Mouse (Mus musculus) midbrain, embryonic 11.5 days (tissue): ENCODE measurements at regions not wholly inside any gene's neighbourhood (a gene's known extent, or its start where the extent isn't known, plus 50 kb on each side); places are given as distances from the start of the nearest gene placed in this dataset.
A peak's percentile ranks its signal among the peaks of the same experiment; 100 is the strongest.

ENCODE experiments used
- ATAC-seq: fragments of 200-750 bp; cut with Nextera tagmentation; 2 replicates; pipeline ENCODE4 v1.8.0; 2017; ENCODE audit warnings: moderate TSS enrichment, moderate library complexity; ENCODE audit not compliant: low FRiP score
- DNase-seq: peaks from one replicate; pipeline ENCODE4 v3.0.0; 2015; ENCODE audit warnings: low spot score; ENCODE audit errors: missing footprints
- H3K27ac ChIP-seq: fragments of 300-500 bp; sonication (generic); 2 replicates; pipeline ENCODE4 v1.5.1; 2014; ENCODE audit warnings: low read depth, low read length
- H3K27me3 ChIP-seq: fragments of 300-500 bp; sonication (generic); 2 replicates; pipeline ENCODE4 v1.6.1; 2014; ENCODE audit warnings: mild to moderate bottlenecking, low read length, moderate library complexity, mixed read lengths; ENCODE audit not compliant: control insufficient read depth, insufficient read depth
- H3K36me3 ChIP-seq: fragments of 300-500 bp; sonication (generic); 2 replicates; pipeline ENCODE4 v1.6.1; 2014; ENCODE audit warnings: mild to moderate bottlenecking, low read length, moderate library complexity, mixed read lengths; ENCODE audit not compliant: control insufficient read depth, insufficient read depth
- H3K4me1 ChIP-seq: fragments of 300-500 bp; sonication (generic); 2 replicates; pipeline ENCODE4 v1.6.1; 2014; ENCODE audit warnings: low read length; ENCODE audit not compliant: control insufficient read depth, insufficient read depth
- H3K4me2 ChIP-seq: fragments of 300-500 bp; sonication (generic); 2 replicates; pipeline ENCODE4 v1.6.1; 2014; ENCODE audit warnings: mild to moderate bottlenecking, moderate library complexity
- H3K4me3 ChIP-seq: fragments of 300-500 bp; sonication (generic); 2 replicates; pipeline ENCODE4 v1.5.1; 2014; ENCODE audit warnings: low read depth, low read length
- H3K9ac ChIP-seq: fragments of 300-500 bp; sonication (generic); 2 replicates; pipeline ENCODE4 v1.6.1; 2014; ENCODE audit warnings: low read length
- H3K9me3 ChIP-seq: fragments of 300-500 bp; sonication (generic); 2 replicates; pipeline ENCODE4 v1.6.1; 2016; ENCODE audit warnings: low read length; ENCODE audit not compliant: control insufficient read depth
- WGBS: fragments of 180-500 bp; shearing (Covaris S2); extraction: QIAGEN DNeasy Blood & Tissue Kit; methylation state at CpG from one replicate; pipeline ENCODE4 v1.1.7; 2014; 5-methylcytosine and 5-hydroxymethylcytosine counted together

DNA sequence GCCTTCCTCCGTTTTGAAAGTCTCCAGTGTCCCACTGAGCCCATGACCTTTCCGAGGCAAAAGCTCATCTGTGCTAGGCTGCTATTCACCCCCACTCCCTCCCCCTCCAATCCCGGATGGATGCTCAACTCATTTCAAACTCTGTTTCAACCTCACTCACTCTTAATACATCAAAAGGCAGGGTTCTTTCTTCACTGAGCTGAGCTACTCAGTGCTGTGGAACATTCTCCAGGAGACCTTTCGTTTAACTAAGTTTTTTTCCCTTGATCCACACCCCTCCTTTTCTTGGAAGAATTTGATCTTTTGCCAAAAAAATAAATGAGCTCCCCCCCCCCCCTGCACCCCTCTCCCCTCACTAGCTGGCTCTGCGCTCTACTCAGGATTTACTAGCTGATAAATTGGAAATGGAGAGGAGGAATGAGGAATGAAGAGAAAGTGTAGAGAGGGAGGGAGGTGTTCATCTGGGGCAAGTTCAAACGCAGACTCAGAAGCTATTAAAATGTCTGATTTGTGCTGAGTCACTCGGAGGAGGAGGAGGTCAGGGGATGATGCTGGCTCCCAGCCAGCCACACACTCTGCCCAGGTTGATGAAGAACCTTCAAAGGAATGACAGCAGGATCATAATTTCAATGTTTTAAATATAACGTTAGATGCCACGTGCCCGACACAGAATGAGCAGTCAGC is 491.5 kb upstream of the Tnp1 start:
- no peak for DNase-seq
- no peak overlapping the region for H3K27ac ChIP-seq

DNA sequence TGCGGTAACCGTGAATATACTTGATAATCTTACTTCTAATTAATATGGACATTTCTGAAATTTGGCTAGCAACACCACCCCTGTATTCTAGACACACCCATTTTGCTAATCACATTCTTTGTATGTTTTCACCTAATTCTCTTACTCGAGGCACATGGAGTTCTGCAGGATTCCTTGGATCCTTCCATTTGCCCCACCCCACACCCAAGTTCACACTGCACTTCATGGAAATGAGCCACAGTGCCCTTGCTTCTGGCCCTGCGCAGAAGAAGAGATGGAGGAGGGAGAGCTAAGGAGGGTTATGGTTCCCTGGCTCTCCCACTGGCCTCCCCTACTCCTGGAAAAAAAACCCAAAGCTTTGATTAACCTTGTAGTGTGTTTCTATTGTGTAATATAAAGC is 487.9 kb upstream of the Tnp1 start:
- Histone ChIP-seq H3K9ac (no peak overlapping the region), H3K4me1 (no peaks in the 10 kb centered on the region), H3K27me3 (no peaks in the 10 kb centered on the region), H3K27ac (no peak overlapping the region), H3K4me3 (no peak overlapping the region), H3K4me2 (no peak overlapping the region), H3K9me3 (no peaks in the 10 kb centered on the region), H3K36me3 (no peaks in the 10 kb centered on the region)
- ATAC-seq (no peak), DNase-seq (no peak)
- WGBS, result 87% methylated on average over 4 of the region's 4 CpGs

More for the DNA sequence above, 491.5 kb upstream of the Tnp1 start:
- Histone ChIP-seq H3K4me1 (no peaks in the 10 kb centered on the region), H3K9me3 (no peaks in the 10 kb centered on the region), H3K4me2 (no peak overlapping the region), H3K36me3 (no peaks in the 10 kb centered on the region), H3K9ac (no peak overlapping the region), H3K27me3 (no peaks in the 10 kb centered on the region), H3K4me3 (no peak overlapping the region)
- no peak for ATAC-seq
- 72% methylated on average over 10 of the region's 10 CpGs for WGBS

DNA sequence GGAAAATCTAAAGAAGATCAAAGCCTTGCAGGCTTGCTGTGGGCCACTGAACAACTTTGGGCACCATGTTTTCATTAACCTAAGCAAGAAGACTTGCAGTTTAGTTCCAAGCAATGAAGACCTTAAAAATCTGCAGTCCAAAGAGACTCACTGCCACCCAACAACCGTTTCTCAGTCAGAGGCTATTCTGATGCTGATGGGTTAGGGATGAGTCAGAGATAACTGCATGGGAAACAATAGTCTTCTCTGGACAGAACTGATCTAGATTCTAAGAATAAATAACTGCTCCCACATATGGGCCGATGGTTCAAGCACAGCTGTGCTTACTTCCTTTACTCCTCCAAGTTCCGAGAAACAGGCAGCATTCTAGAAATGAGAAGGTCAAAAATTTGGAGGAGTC is 485.0 kb upstream of the Tnp1 start:
- no peak overlapping the region for H3K4me3 ChIP-seq
- no peaks in the 10 kb centered on the region for H3K4me1 ChIP-seq
- no peaks in the 10 kb centered on the region for H3K27me3 ChIP-seq
- H3K9me3 ChIP-seq, result no peaks in the 10 kb centered on the region
- no peak for DNase-seq
- no peak overlapping the region for H3K27ac ChIP-seq
- WGBS, result 54% methylated on average over 3 of the region's 3 CpGs
- H3K4me2 ChIP-seq, result no peak overlapping the region
- no peak overlapping the region for H3K9ac ChIP-seq
- ATAC-seq, result no peak
- no peaks in the 10 kb centered on the region for H3K36me3 ChIP-seq

DNA sequence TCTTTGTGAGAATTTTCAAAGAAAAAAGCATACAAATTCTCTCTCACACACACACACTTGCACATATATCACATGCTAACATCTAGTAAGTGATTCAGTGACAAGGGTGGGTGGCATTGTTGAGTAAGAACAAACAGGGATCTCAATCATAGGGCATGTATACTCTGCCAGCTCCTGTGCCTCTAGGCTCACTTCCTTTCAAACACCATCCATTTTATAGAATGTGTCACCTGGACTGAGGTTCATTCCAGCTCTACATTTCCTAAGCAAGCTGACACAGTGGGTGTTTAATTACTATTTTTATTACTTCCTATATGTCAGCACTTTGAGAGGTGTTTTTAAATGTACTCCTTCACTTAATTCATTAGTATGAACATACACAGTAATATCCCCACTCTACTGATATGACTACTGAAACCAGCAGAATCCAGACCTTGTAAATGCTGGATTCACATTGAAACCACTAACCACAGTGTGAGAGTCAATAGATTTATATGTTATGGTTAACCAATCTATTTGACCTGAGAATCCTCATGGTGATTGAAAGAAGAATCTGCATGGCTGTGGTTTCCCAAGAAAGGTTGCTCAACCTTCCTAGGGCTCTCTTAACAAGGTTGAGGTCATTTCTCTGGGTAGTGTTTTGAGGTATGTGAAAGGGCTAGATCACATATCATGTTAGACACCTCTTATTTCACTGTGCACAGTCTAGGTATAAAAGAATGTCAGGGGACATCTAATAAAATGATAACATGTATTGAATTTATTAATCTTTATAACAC is 480.5 kb upstream of the Tnp1 start:
- no peak overlapping the region for H3K4me3 ChIP-seq
- ATAC-seq, result no peak
- H3K27ac ChIP-seq, result no peak overlapping the region
- no peaks in the 10 kb centered on the region for H3K4me1 ChIP-seq
- DNase-seq, result no peak
- no peaks in the 10 kb centered on the region for H3K27me3 ChIP-seq
- H3K9ac ChIP-seq, result no peak overlapping the region
- no peaks in the 10 kb centered on the region for H3K36me3 ChIP-seq
- H3K4me2 ChIP-seq, result no peak overlapping the region
- no peaks in the 10 kb centered on the region for H3K9me3 ChIP-seq

DNA sequence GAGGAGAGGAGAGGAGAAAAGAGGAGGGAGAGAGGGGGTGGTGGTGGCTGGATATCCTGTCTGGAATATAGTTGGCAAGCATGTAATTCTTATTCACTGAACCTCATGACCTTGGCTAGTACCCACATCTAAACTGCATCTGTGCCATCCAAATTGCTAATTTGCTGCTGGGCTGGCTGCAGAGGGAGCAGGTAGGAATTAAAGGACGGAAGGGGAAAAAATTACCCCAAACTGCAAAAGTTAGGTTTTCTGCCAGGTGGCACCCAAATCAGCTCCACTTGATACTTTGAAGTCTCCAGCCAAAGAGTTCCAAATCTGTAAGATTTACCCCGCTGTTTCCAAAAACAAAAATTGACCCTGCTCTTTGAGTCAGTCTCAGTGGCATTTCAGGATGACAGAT is 466.2 kb upstream of the Tnp1 start:
- Histone ChIP-seq H3K4me1 (no peaks in the 10 kb centered on the region), H3K27me3 (no peaks in the 10 kb centered on the region), H3K36me3 (no peaks in the 10 kb centered on the region), H3K9me3 (no peaks in the 10 kb centered on the region), H3K4me2 (no peak overlapping the region), H3K27ac (no peak overlapping the region), H3K4me3 (no peak overlapping the region), H3K9ac (no peak overlapping the region)
- DNase-seq (no peak), ATAC-seq (no peak)
- 93% methylated on average over 2 of the region's 2 CpGs for WGBS

DNA sequence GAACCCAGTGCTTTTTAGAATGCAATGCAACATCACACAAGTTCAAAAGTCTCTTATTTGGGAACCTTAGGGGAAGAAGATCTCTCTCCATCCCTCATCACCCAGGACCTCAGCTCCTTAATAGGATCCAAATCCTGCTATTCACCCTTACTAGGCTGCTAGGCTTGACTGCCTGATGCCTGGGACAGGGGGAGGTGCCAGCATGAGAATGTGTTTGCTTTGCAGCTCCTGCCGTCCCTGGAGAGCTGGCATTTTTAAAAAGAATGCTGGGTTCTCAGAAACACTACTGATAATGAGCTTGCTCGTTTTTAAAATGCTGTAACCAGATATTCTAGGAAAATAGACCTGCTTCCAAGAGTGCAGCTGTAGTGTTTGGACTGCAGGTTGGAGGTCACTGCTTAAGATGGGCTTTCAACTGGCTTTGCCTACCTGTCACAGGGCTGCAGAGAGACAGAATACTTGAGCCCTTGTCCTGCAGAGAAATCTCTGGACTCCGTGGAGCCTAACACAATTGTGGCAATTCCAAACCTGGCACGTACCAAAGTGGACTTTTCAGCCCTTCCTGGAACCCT is 463.7 kb upstream of the Tnp1 start:
- no peak overlapping the region for H3K9ac ChIP-seq
- H3K4me2 ChIP-seq, result no peak overlapping the region
- DNase-seq (no peak), ATAC-seq (no peak)
- no peaks in the 10 kb centered on the region for H3K36me3 ChIP-seq
- H3K4me3 ChIP-seq, result no peak overlapping the region
- H3K27ac ChIP-seq, result no peak overlapping the region
- no peaks in the 10 kb centered on the region for H3K9me3 ChIP-seq
- H3K4me1 ChIP-seq, result no peaks in the 10 kb centered on the region
- H3K27me3 ChIP-seq, result no peaks in the 10 kb centered on the region
- WGBS, result 50% methylated on average over 4 of the region's 4 CpGs

DNA sequence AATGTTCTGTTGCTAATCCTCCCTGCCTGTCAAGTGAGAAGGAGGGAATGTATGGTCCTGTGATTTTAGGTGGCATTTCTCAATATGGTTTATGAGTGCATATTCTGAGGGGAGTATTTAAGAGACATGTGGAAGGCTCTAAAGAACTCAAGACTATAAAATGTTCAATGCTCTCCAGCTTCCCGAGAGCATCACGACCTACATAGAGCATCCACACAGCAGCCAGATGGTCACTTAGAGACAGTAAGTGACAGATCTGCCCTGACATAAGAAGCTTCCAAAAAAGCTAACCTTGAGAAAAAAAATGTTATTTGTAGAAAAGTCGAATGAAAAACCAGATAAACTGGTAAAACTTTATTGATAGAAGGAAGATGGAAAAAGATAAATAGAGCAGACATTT is 444.9 kb upstream of the Tnp1 start:
- no peak overlapping the region for H3K27ac ChIP-seq
- H3K9me3 ChIP-seq, result no peaks in the 10 kb centered on the region
- DNase-seq (no peak), ATAC-seq (no peak)
- H3K4me3 ChIP-seq, result no peak overlapping the region
- no peak overlapping the region for H3K4me2 ChIP-seq
- no peak overlapping the region for H3K9ac ChIP-seq
- no peaks in the 10 kb centered on the region for H3K36me3 ChIP-seq
- no peaks in the 10 kb centered on the region for H3K27me3 ChIP-seq
- WGBS, result 72% methylated on average over 3 of the region's 3 CpGs
- peaks cover 5% of the 10 kb centered on the region; the same call in 1 of the 2 replicates for H3K4me1 ChIP-seq

DNA sequence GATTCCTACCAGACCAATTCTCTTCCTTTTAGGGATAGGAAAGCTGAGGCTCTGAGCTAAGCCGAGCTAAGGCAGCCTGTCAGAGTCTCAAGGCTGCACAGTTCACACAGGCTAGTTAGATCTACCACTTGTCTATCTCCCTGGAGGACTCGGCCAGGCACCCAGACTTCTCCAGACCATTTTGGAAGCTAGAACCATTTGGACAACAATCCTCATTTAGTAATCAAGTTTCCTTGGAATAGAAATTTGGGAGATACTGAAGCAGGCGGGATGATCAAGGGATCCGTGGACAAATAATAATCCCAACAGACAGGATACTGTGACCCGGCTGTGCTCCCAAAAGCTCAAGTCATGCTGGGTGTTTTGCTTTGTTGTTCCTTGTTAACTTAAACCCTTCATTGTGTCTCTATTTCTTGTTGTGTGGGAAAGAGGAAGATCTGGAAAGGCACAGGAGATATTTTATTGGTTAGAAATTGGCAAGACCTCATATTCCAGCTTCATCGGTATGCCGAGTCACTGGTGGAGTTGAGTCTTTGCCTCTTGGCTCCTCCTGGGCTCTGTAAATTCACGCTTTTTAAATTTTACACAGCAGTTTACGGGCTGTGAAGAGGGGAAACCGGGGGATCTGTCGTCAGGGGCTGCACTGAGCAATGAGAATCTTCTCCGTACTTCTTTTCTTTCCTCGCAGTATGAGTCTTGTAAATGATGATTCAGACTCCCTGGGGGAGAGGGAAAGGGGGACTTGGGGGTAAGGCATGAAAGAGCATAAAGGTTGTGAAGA is 444.2 kb upstream of the Tnp1 start:
- Histone ChIP-seq H3K27me3 (no peaks in the 10 kb centered on the region), H3K9ac (no peak overlapping the region), H3K4me3 (no peak overlapping the region), H3K4me2 (no peak overlapping the region), H3K36me3 (no peaks in the 10 kb centered on the region), H3K27ac (no peak overlapping the region), H3K9me3 (no peaks in the 10 kb centered on the region), H3K4me1 (peaks cover 5% of the 10 kb centered on the region; the same call in 1 of the 2 replicates)
- DNase-seq (peak; percentile 88), ATAC-seq (no peak)
- WGBS, result 37% methylated on average over 13 of the region's 13 CpGs

DNA sequence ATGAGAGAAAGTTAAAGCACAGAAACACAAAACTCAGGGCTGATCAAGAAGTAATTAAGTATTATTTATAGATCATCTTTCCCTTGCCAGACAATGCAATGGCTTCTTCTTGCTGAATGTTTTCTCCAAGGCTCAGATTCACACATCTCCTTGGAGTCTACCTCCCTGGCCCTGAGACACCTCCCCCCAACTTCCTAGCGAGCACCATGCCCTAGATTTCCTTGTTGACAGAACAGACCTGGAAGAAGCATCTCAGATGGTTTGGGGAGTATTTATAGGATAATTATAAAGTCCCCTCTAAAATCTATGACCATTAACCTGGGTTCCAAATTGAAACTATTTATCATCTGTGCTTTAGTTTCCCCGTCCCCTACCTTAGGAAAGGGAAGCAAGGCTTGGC is 441.6 kb upstream of the Tnp1 start:
- H3K4me2 ChIP-seq, result no peak overlapping the region
- no peaks in the 10 kb centered on the region for H3K27me3 ChIP-seq
- H3K9ac ChIP-seq, result no peak overlapping the region
- H3K9me3 ChIP-seq, result no peaks in the 10 kb centered on the region
- ATAC-seq, result no peak
- H3K36me3 ChIP-seq, result no peaks in the 10 kb centered on the region
- DNase-seq, result no peak
- H3K27ac ChIP-seq, result no peak overlapping the region
- 79% methylated on average over 2 of the region's 2 CpGs for WGBS
- H3K4me1 ChIP-seq, result peaks cover 5% of the 10 kb centered on the region; the same call in 1 of the 2 replicates
- no peak overlapping the region for H3K4me3 ChIP-seq
